Mouse (Mus musculus) testis, adult 2 months (tissue): ENCODE measurements around the gene Clstn1.

Experiments
- CTCF ChIP-seq: fragments of 200-500 bp; IDR thresholded peaks from 2 replicates; pipeline ENCODE4 v1.5.1; 2012; ENCODE audit warnings: low read depth, mild to moderate bottlenecking, inconsistent platforms, low read length, moderate library complexity; ENCODE audit not compliant: control insufficient read depth, insufficient read depth, insufficient replicate concordance
- POLR2A ChIP-seq: fragments of 200-500 bp; IDR thresholded peaks from 2 replicates; pipeline ENCODE4 v1.6.1; 2012; ENCODE audit warnings: low read depth, mild to moderate bottlenecking, inconsistent platforms, low read length, moderate library complexity; ENCODE audit not compliant: control insufficient read depth

GRCm38 (mm10) chr4:149628372-149628771 is 42.1 kb downstream of the Clstn1 start:
- no peak for TF ChIP-seq POLR2A
- TF ChIP-seq CTCF = peak; percentile 67; the same call in 1 of the 2 replicates
